Mouse (Mus musculus): ENCODE results near the gene Scarf1. TPM values are rescaled to one million over a fixed set of nuclear protein-coding genes. Genes with fewer than 3 reads are reported as not detected.

Scarf1 gene
- total RNA-seq, 2 experiments from 2014 or later = 1.1 TPM

GRCm38 (mm10) chr11:75512301-75513018 is 880 bp upstream of the Scarf1 start:
- DNase-seq = no peak

GRCm38 (mm10) chr11:75515186-75515585 is 1.8 kb downstream of the Scarf1 start:
- no peak for DNase-seq

- DNase-seq = no peak
Observed at GRCm38 (mm10) chr11:75519834-75520633, 6.7 kb downstream of the Scarf1 start.

GRCm38 (mm10) chr11:75521609-75522008 is 8.3 kb downstream of the Scarf1 start:
- no peak for DNase-seq

GRCm38 (mm10) chr11:75522793-75523192 is 9.5 kb downstream of the Scarf1 start:
- DNase-seq = no peak

- DNase-seq = no peak
Observed at GRCm38 (mm10) chr11:75525531-75526125, 12.3 kb downstream of the Scarf1 start.

GRCm38 (mm10) chr11:75526943-75527342 is 13.6 kb downstream of the Scarf1 start:
- no peak for DNase-seq

- no peak for DNase-seq
Observed at GRCm38 (mm10) chr11:75529771-75530170, 16.4 kb downstream of the Scarf1 start.

- peak; percentile 95 to 97 for DNase-seq
Observed at GRCm38 (mm10) chr11:75530325-75530724, 17.0 kb downstream of the Scarf1 start.

GRCm38 (mm10) chr11:75530845-75531373 is 17.6 kb downstream of the Scarf1 start:
- DNase-seq = no peak

- DNase-seq = peak; percentile 95 to 96
Observed at GRCm38 (mm10) chr11:75531469-75532242, 18.3 kb downstream of the Scarf1 start, which contains the start of gene Slc43a2. TSS of gene Slc43a2 (plus strand) at chr11:75531694.

GRCm38 (mm10) chr11:75532340-75533277 is 19.3 kb downstream of the Scarf1 start:
- DNase-seq = peak in 1 of 2 experiments; percentile 51

- DNase-seq = no peak
Observed at GRCm38 (mm10) chr11:75533314-75534015, 20.1 kb downstream of the Scarf1 start.

- DNase-seq = no peak
Observed at GRCm38 (mm10) chr11:75534286-75535033, 21.1 kb downstream of the Scarf1 start.

- DNase-seq = no peak
Observed at GRCm38 (mm10) chr11:75535106-75535795, 21.9 kb downstream of the Scarf1 start.

GRCm38 (mm10) chr11:75536255-75537024 is 23.1 kb downstream of the Scarf1 start:
- no peak for DNase-seq

- DNase-seq = no peak
Observed at GRCm38 (mm10) chr11:75537025-75537414, 23.7 kb downstream of the Scarf1 start.

All from layer of hippocampus, postnatal 36 days (tissue).